ENCODE assay signal across 8 mouse cellular contexts in the genomic region with DNA sequence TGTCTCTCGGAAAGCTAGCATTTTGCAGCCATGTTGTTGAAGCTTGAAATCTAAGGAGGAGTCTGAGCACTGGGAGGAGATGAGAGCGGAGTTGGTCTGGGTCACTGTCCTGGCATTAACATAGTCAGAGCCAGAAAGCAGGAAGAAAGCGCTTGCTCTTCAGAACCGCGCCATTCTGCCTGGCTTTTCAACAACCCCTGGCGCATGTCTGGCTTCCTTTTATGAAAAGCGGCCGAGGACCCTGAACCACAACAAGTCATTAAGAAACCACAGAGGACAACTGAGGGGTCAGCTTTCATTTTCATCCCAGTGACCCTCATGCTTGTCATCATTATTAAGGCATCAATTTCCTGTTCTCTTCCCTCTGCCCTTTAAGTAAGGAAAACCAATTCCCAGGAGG.
DNase-seq lines count a peak whose midpoint lies in the region; ATAC-seq and TF ChIP-seq lines count a peak whose summit lies in the region.

No protein-coding gene starts in this region.

- peak; percentile 18; the same call in 1 of the 2 replicates for ATAC-seq in megakaryocyte progenitor cell, adult 5-6 weeks (replicated peaks; ENCODE audit: poor library complexity)

- H3K4me1 ChIP-seq in CH12.LX (ENCODE audit: control insufficient read depth in 1 of 2, insufficient read depth in 2 of 2), result peaks cover 4 to 8% of the 10 kb centered on the region in 2 experiments; a peak in 3 of 4 replicates

- H3K4me2 ChIP-seq in CH12.LX (ENCODE audit: insufficient read depth, low read depth, poor library complexity, severe bottlenecking), result peak overlapping the region; percentile 76

- no peak overlapping the region; the same call in 1 of the 2 replicates for H3K9ac ChIP-seq in CH12.LX (ENCODE audit: insufficient read depth, low read depth)

- peak overlapping the region in 1 of 3 experiments; percentile 1 for H3K4me3 ChIP-seq in CH12.LX (replicated peaks in 1 of 3; ENCODE audit: low read depth in 2 of 3, low read length in 2 of 3, poor library complexity in 1 of 3)

- no peaks in the 10 kb centered on the region for H3K9me3 ChIP-seq in CH12.LX (replicated peaks; ENCODE audit: low read length)

- no peak for TF ChIP-seq POLR2A in CH12.LX (IDR thresholded peaks at IDR 0.05; ENCODE audit: low read depth, low read length)

- in situ Hi-C loops in CH12.LX (cut with MboI; ENCODE audit: low pct_ligation_motif_present, low pct_unique_long_range_greater_than_20kb, low sequenced_read_pairs), result no loop called here

- DNase-seq in CH12.LX (ENCODE audit: extremely low read depth), result no peak
- DNase-seq in embryo, embryonic 10.5 days (ENCODE audit: low spot score), result peak; percentile 77
- DNase-seq in kidney, adult 11 months, result peak; percentile 22
- DNase-seq in layer of hippocampus, postnatal 36 days, result no peak
- no peak for DNase-seq in ovary, adult 18-20 months (ENCODE audit: low spot score)
- no peak for DNase-seq in left cerebral cortex, adult 11 months (ENCODE audit: low spot score)
- no peak for DNase-seq in urinary bladder, adult 2 months (ENCODE audit: low spot score)

- H3K27me3 ChIP-seq in CH12.LX (replicated peaks), result no peaks in the 10 kb centered on the region

- H3K27ac ChIP-seq in CH12.LX (ENCODE audit: insufficient read depth, low read depth), result no peak overlapping the region

- no peaks in the 10 kb centered on the region for H3K79me2 ChIP-seq in CH12.LX (replicated peaks; ENCODE audit: control insufficient read depth, extremely low read depth, insufficient read depth, poor library complexity, severe bottlenecking)

- peak; percentile 43; the same call in 1 of the 2 replicates for TF ChIP-seq EP300 in CH12.LX (IDR thresholded peaks at IDR 0.05; ENCODE audit: low read length)

- TF ChIP-seq CTCF in CH12.LX (conservative IDR thresholded peaks at IDR 0.05 in 1 of 2, IDR thresholded peaks at IDR 0.05 in 1 of 2; ENCODE audit: low read depth in 2 of 2, low read length in 2 of 2), result no peak

- dilution Hi-C loops in CH12.LX (cut with MboI; ENCODE audit: extremely low pct_ligation_motif_present, extremely low pct_unique_long_range_greater_than_20kb, low sequenced_read_pairs), result no loop called here

- no peak for TF ChIP-seq RAD21 in CH12.LX (IDR thresholded peaks at IDR 0.05; ENCODE audit: low read depth, low read length)

- no peaks in the 10 kb centered on the region for H3K36me3 ChIP-seq in CH12.LX (replicated peaks in 1 of 2; ENCODE audit: control insufficient read depth in 1 of 2, insufficient read depth in 1 of 2, low read length in 1 of 2)

TF ChIP-seq in CH12.LX, 34 proteins besides CTCF, POLR2A, EP300 and RAD21:
- TF ChIP-seq IRF4 (IDR thresholded peaks at IDR 0.05; ENCODE audit: low read depth, low read length), result no peak
- TF ChIP-seq NRF1 (IDR thresholded peaks at IDR 0.05; ENCODE audit: low read depth, low read length), result 0 out of 2 replicates have a peak, but pooled peaks have one; percentile 39
- no peak for TF ChIP-seq ZNF384 (IDR thresholded peaks at IDR 0.05; ENCODE audit: low read depth, low read length)
- 0 out of 2 replicates have a peak, but pooled peaks have one; percentile 12 for TF ChIP-seq ETS1 (conservative IDR thresholded peaks at IDR 0.05; ENCODE audit: low read depth, low read length)

Comparison
In these comparisons a context has a peak if more than half of its experiments do, and no peak if none do; other contexts are left out.
1. DNase-seq: peak in embryo, embryonic 10.5 days (single experiment) and kidney, adult 11 months (single experiment); none in CH12.LX (single experiment), layer of hippocampus, postnatal 36 days (0 of 2), ovary, adult 18-20 months (single experiment), left cerebral cortex, adult 11 months (single experiment) and urinary bladder, adult 2 months (single experiment).